Mouse (Mus musculus) forebrain, embryonic 12.5 days (tissue): ENCODE data around the gene Timm13. TPM values are rescaled to one million over a fixed set of nuclear protein-coding genes. Genes with fewer than 3 reads are reported as not detected.
A peak's percentile ranks its signal among the peaks of the same experiment; 100 is the strongest.

Experiments used
- ATAC-seq: fragments of 200-750 bp; cut with Nextera tagmentation; 2 replicates; pipeline ENCODE4 v1.8.0; 2017; ENCODE audit warnings: moderate TSS enrichment; ENCODE audit not compliant: low FRiP score
- H3K27ac ChIP-seq: fragments of 300-500 bp; sonication (generic); 2 replicates; pipeline ENCODE4 v1.5.1; 2016; ENCODE audit warnings: mild to moderate bottlenecking
- H3K27me3 ChIP-seq: fragments of 300-500 bp; sonication (generic); 2 replicates; pipeline ENCODE4 v1.6.1; 2016; ENCODE audit warnings: mild to moderate bottlenecking
- H3K36me3 ChIP-seq: fragments of 300-500 bp; sonication (generic); replicated peaks from 2 replicates; pipeline ENCODE4 v1.6.1; 2016; ENCODE audit warnings: mild to moderate bottlenecking
- H3K4me1 ChIP-seq: fragments of 300-500 bp; sonication (generic); 2 replicates; pipeline ENCODE4 v1.6.1; 2016
- H3K4me2 ChIP-seq: fragments of 300-500 bp; sonication (generic); 2 replicates; pipeline ENCODE4 v1.6.1; 2016; ENCODE audit warnings: mild to moderate bottlenecking, moderate library complexity
- H3K4me3 ChIP-seq: fragments of 300-500 bp; sonication (generic); replicated peaks from 2 replicates; pipeline ENCODE4 v1.5.1; 2016; ENCODE audit warnings: mild to moderate bottlenecking
- H3K9ac ChIP-seq: fragments of 300-500 bp; sonication (generic); 2 replicates; pipeline ENCODE4 v1.6.1; 2016; ENCODE audit warnings: mild to moderate bottlenecking
- H3K9me3 ChIP-seq: fragments of 300-500 bp; sonication (generic); 2 replicates; pipeline ENCODE4 v1.6.1; 2016
- WGBS: fragments of 180-500 bp; shearing (Covaris S2); methylation state at CpG from one replicate; pipeline ENCODE4 v1.1.7; 2016; 5-methylcytosine and 5-hydroxymethylcytosine counted together
- polyA plus RNA-seq: library from polyadenylated mRNA; unstranded; fragments of >200 nt; fragmentation: Nextera tagmentation; extraction: Ambion mirVana; gene quantifications from 2 replicates; pipeline ENCODE4 v1.2.1, GENCODE M21; 2016

Timm13 gene
- 311 and 314 TPM in 2 replicates for polyA plus RNA-seq

GRCm38 (mm10) chr10:80900318-80901247, at the start of gene Timm13:
Gene Timm13 (minus strand): TSS chr10:80900969.
- Histone ChIP-seq H3K4me3 (peak within 1 kb of the TSS; percentile 84), H3K9ac (peak within 1 kb of the TSS; percentile 76), H3K36me3 (peaks cover 51% of the 10 kb centered on the region), H3K4me2 (peak within 1 kb of the TSS; percentile 94), H3K27ac (peak within 1 kb of the TSS; percentile 86), H3K9me3 (no peaks in the 10 kb centered on the region), H3K27me3 (no peaks in the 10 kb centered on the region), H3K4me1 (peaks cover 27% of the 10 kb centered on the region)
- WGBS = under 1% methylated on average over 72 of the region's 72 CpGs
- ATAC-seq = peak; percentile 95

- Histone ChIP-seq H3K4me3 (no peak overlapping the region), H3K4me1 (peaks cover 13% of the 10 kb centered on the region), H3K27me3 (peaks cover 7% of the 10 kb centered on the region; the same call in 1 of the 2 replicates), H3K27ac (no peak overlapping the region), H3K9me3 (no peaks in the 10 kb centered on the region), H3K9ac (no peak overlapping the region), H3K36me3 (no peaks in the 10 kb centered on the region), H3K4me2 (no peak overlapping the region)
- ATAC-seq = no peak
- WGBS = 37% methylated on average over 5 of the region's 5 CpGs
Measured at GRCm38 (mm10) chr10:80950314-80950713, 49.5 kb upstream of the Timm13 start.

GRCm38 (mm10) chr10:80949081-80949480, 48.3 kb upstream of the Timm13 start:
- H3K36me3 ChIP-seq = no peaks in the 10 kb centered on the region
- no peak overlapping the region for H3K9ac ChIP-seq
- H3K4me3 ChIP-seq = no peak overlapping the region
- no peaks in the 10 kb centered on the region for H3K9me3 ChIP-seq
- ATAC-seq = no peak
- peaks cover 7% of the 10 kb centered on the region; the same call in 1 of the 2 replicates for H3K27me3 ChIP-seq
- H3K4me1 ChIP-seq = peaks cover 13% of the 10 kb centered on the region
- no peak overlapping the region for H3K4me2 ChIP-seq
- H3K27ac ChIP-seq = no peak overlapping the region
- WGBS = 71% methylated on average over 3 of the region's 3 CpGs

DNA sequence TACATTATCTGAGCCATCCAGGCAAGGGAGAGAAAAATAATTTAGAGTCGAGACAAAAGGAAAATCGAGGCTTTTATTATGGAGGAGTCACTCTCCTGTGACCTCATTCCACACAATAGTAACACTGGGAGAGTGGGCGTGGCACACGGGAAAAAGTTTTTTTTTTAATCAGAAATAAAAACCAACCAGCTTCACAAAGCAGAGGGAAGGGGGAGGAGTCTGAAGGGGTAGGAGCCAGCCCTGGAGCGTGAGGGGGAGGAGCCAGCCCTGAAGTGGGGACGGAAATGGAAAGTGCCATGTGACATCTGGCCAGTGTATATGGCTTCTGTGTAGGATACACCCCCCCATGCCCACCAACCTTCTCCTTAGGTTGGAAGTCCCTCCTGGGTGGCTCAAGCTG, 47.8 kb upstream of the Timm13 start:
- Histone ChIP-seq H3K9ac (no peak overlapping the region), H3K4me3 (no peak overlapping the region), H3K4me1 (peaks cover 13% of the 10 kb centered on the region), H3K9me3 (no peaks in the 10 kb centered on the region), H3K36me3 (no peaks in the 10 kb centered on the region), H3K27ac (no peak overlapping the region), H3K27me3 (peaks cover 6% of the 10 kb centered on the region; the same call in 1 of the 2 replicates), H3K4me2 (no peak overlapping the region)
- ATAC-seq = no peak
- WGBS = 28% methylated on average over 6 of the region's 6 CpGs

- Histone ChIP-seq H3K9me3 (no peaks in the 10 kb centered on the region), H3K27me3 (no peaks in the 10 kb centered on the region), H3K4me2 (no peak overlapping the region; the same call in 1 of the 2 replicates), H3K4me3 (no peak overlapping the region), H3K4me1 (peaks cover 13% of the 10 kb centered on the region), H3K36me3 (no peaks in the 10 kb centered on the region), H3K9ac (no peak overlapping the region), H3K27ac (0 out of 2 replicates have a peak overlapping the region, but pooled peaks have one; percentile 25)
- ATAC-seq = no peak; the same call in 1 of the 2 replicates
- whole genome bisulfite sequencing = 58% methylated on average over 2 of the region's 2 CpGs
Measured at GRCm38 (mm10) chr10:80947802-80948201, 47.0 kb upstream of the Timm13 start.

- H3K36me3 ChIP-seq = no peaks in the 10 kb centered on the region
- no peak overlapping the region for H3K4me2 ChIP-seq
- ATAC-seq = no peak
- no peak overlapping the region for H3K27ac ChIP-seq
- H3K4me1 ChIP-seq = peaks cover 13% of the 10 kb centered on the region
- no peak overlapping the region for H3K9ac ChIP-seq
- no peaks in the 10 kb centered on the region for H3K9me3 ChIP-seq
- 65% methylated on average over 14 of the region's 14 CpGs for WGBS
- no peak overlapping the region for H3K4me3 ChIP-seq
- peaks cover 1% of the 10 kb centered on the region; the same call in 1 of the 2 replicates for H3K27me3 ChIP-seq
Measured at GRCm38 (mm10) chr10:80946684-80947437, 46.1 kb upstream of the Timm13 start.

DNA sequence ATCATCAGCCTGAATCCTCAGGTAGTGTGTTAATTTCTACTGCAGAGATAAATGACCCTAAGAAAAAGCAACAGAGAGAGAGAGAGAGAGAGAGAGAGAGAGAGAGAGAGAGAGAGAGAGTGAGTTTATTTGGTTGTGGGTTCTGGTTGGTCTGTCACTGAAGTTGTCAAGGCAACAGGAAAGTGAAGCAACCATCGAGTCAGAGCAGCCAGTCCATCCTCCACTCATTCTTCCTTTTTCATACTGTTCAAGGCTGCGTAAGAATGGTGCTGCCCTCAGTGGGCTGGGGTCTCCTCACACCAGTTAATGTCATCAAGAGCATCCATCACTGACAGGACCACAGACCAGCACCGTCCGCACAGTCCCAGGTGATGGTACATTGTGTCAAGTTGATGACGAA, 43.5 kb upstream of the Timm13 start:
- H3K27ac ChIP-seq = no peak overlapping the region
- WGBS = 90% methylated on average over 5 of the region's 5 CpGs

DNA sequence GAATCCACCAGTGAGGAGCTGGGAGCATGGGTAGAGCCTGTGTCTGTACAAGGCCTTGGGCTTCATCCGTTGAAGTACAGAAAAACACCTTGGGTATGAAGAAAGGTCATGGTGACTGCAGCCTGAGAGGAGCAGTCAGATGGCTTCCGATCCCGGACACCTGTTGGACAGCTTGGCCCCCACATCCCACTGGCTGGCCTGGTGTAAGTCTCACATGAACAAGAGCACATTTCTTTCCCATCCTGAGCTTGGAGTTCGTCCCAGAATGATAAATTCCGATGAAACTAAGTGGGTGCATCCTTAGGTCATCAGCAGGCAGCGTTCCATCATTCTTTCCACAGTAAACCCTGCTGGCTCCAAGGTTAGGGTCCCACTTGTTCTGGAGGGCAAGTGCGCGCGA, 42.9 kb upstream of the Timm13 start:
- no peak overlapping the region for H3K4me3 ChIP-seq
- no peak overlapping the region for H3K27ac ChIP-seq
- peaks cover 30% of the 10 kb centered on the region for H3K4me1 ChIP-seq
- H3K9me3 ChIP-seq = no peaks in the 10 kb centered on the region
- no peak overlapping the region for H3K4me2 ChIP-seq
- ATAC-seq = no peak
- H3K9ac ChIP-seq = no peak overlapping the region
- peaks cover 26% of the 10 kb centered on the region for H3K27me3 ChIP-seq
- no peaks in the 10 kb centered on the region for H3K36me3 ChIP-seq
- 83% methylated on average over 9 of the region's 9 CpGs for WGBS

More for the DNA sequence above, 43.5 kb upstream of the Timm13 start:
- no peak for ATAC-seq
- Histone ChIP-seq H3K9me3 (no peaks in the 10 kb centered on the region), H3K4me2 (no peak overlapping the region), H3K4me1 (peaks cover 25% of the 10 kb centered on the region), H3K4me3 (no peak overlapping the region), H3K27me3 (peaks cover 20% of the 10 kb centered on the region), H3K36me3 (no peaks in the 10 kb centered on the region), H3K9ac (no peak overlapping the region)

DNA sequence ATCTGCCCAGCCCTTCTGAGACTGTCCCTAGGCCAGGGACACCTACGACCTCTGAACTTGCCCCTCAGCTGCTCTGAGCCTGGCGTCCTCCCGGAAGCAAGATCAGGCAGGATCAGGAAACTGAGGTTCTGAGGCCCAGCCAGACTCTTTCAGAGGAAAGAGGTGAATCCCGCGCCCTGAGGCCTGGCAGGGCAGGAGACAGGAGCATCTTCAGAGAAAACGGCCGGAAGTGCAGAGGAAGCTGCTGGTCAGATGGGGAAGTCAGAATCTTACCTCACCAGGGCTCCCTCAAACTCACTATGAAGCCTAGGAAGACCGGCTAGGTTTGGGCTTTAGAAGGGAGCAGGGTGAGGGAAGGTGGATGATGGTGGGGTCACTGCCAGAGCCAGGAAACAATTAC, 42.1 kb upstream of the Timm13 start:
- no peak for ATAC-seq
- H3K4me2 ChIP-seq = no peak overlapping the region
- H3K9ac ChIP-seq = 0 out of 2 replicates have a peak overlapping the region, but pooled peaks have one; percentile 38
- no peak overlapping the region for H3K4me3 ChIP-seq
- WGBS = 64% methylated on average over 8 of the region's 8 CpGs
- no peak overlapping the region for H3K27ac ChIP-seq
- no peaks in the 10 kb centered on the region for H3K36me3 ChIP-seq
- H3K9me3 ChIP-seq = no peaks in the 10 kb centered on the region
- peaks cover 29% of the 10 kb centered on the region for H3K4me1 ChIP-seq
- H3K27me3 ChIP-seq = peaks cover 34% of the 10 kb centered on the region

DNA sequence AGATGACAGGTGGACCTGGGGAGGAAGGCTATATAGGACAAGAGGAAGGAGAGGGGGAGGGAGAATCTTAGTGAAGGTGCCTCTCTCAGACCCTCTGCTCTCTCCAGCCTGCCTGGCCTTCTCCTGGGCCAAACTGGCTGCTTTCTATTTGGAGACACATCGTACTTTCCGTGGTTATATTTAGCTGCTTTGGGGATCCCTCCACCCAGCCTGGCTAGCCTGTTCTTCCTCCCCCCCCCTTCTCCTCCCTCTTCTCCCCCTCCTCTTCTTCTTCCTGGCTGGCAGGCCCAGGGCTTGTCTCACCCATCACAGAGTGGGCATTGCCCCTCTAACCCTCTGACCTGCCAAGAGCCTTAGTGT, 40.2 kb upstream of the Timm13 start:
- Histone ChIP-seq H3K9me3 (no peaks in the 10 kb centered on the region), H3K27me3 (peaks cover 53% of the 10 kb centered on the region), H3K9ac (no peak overlapping the region; the same call in 1 of the 2 replicates), H3K27ac (no peak overlapping the region), H3K4me1 (peaks cover 41% of the 10 kb centered on the region), H3K36me3 (no peaks in the 10 kb centered on the region), H3K4me3 (no peak overlapping the region), H3K4me2 (no peak overlapping the region)
- no peak for ATAC-seq
- WGBS = 75% methylated on average over 2 of the region's 2 CpGs

GRCm38 (mm10) chr10:80940320-80940987, 39.7 kb upstream of the Timm13 start:
- Histone ChIP-seq H3K27me3 (peaks cover 58% of the 10 kb centered on the region), H3K36me3 (no peaks in the 10 kb centered on the region), H3K4me1 (peaks cover 47% of the 10 kb centered on the region), H3K4me2 (peak overlapping the region; percentile 62), H3K27ac (no peak overlapping the region), H3K9me3 (no peaks in the 10 kb centered on the region), H3K9ac (no peak overlapping the region; the same call in 1 of the 2 replicates), H3K4me3 (peak overlapping the region; percentile 38)
- 62% methylated on average over 8 of the region's 8 CpGs for WGBS
- no peak for ATAC-seq

- peaks cover 52% of the 10 kb centered on the region for H3K4me1 ChIP-seq
- ATAC-seq = peak; percentile 52
- WGBS = 6% methylated on average over 28 of the region's 28 CpGs
- H3K4me3 ChIP-seq = peak overlapping the region; percentile 38
- peak overlapping the region; percentile 62 for H3K4me2 ChIP-seq
- H3K27ac ChIP-seq = peak overlapping the region; percentile 42; the same call in 1 of the 2 replicates
- H3K9ac ChIP-seq = peak overlapping the region; percentile 13
- no peaks in the 10 kb centered on the region for H3K9me3 ChIP-seq
- H3K27me3 ChIP-seq = peaks cover 66% of the 10 kb centered on the region
- H3K36me3 ChIP-seq = no peaks in the 10 kb centered on the region
Measured at GRCm38 (mm10) chr10:80939671-80940070, 38.9 kb upstream of the Timm13 start.
